In genomic region chr1:176999011-176999410, GRCm38 (mm10) we compare ENCODE assay signal across 9 mouse cellular contexts.
DNase-seq lines count a peak whose midpoint lies in the region; ATAC-seq and TF ChIP-seq lines count a peak whose summit lies in the region.
"Had no signal": no experiment of that assay in that cellular context is flagged by ENCODE, and none has a peak within 500 bp of the region (broad histone marks: within the 10 kb centered on the region; RNA-seq: fewer than 3 reads in every experiment).

No protein-coding gene starts in this region.

- no peak overlapping the region for H3K4me2 ChIP-seq in embryonic facial prominence, embryonic 14.5 days (ENCODE audit: low read depth, low read length)
- no peak overlapping the region; the same call in 1 of the 2 replicates for H3K4me2 ChIP-seq in limb, embryonic 13.5 days (replicated peaks)

- H3K9me3 ChIP-seq in embryonic facial prominence, embryonic 14.5 days (ENCODE audit: control insufficient read depth, low read length) = no peaks in the 10 kb centered on the region
- no peaks in the 10 kb centered on the region for H3K9me3 ChIP-seq in limb, embryonic 13.5 days

- ATAC-seq in embryonic facial prominence, embryonic 14.5 days (ENCODE audit: low read depth) = no peak; the same call in 1 of the 2 replicates
- ATAC-seq in limb, embryonic 13.5 days (ENCODE audit: low FRiP score, low read depth) = peak; percentile 33; the same call in 1 of the 2 replicates
- ATAC-seq in CD4-positive, CD25-positive, alpha-beta regulatory T cell, adult 4 months = no peak

- peaks cover 37% of the 10 kb centered on the region for H3K4me1 ChIP-seq in embryonic facial prominence, embryonic 14.5 days (ENCODE audit: control insufficient read depth, insufficient read depth, low read length)
- H3K4me1 ChIP-seq in limb, embryonic 13.5 days = peaks cover 49% of the 10 kb centered on the region

- 31% methylated on average over 6 of the region's 6 CpGs for WGBS in embryonic facial prominence, embryonic 14.5 days
- 14% methylated on average over 6 of the region's 6 CpGs for WGBS in limb, embryonic 13.5 days

- H3K27me3 ChIP-seq in embryonic facial prominence, embryonic 14.5 days (replicated peaks; ENCODE audit: control insufficient read depth, insufficient read depth, low read length) = peaks cover 3% of the 10 kb centered on the region; the same call in 1 of the 2 replicates
- H3K27me3 ChIP-seq in limb, embryonic 13.5 days = peaks cover 14% of the 10 kb centered on the region

- no peaks in the 10 kb centered on the region for H3K36me3 ChIP-seq in embryonic facial prominence, embryonic 14.5 days (ENCODE audit: control insufficient read depth, insufficient read depth, low read length)
- no peaks in the 10 kb centered on the region for H3K36me3 ChIP-seq in limb, embryonic 13.5 days

- peak; percentile 53 to 67 for DNase-seq in layer of hippocampus, adult 2 months (ENCODE audit: low spot score in 2 of 2)
- no peak for DNase-seq in layer of hippocampus, adult 8-10 months (ENCODE audit: low spot score in 2 of 2)
- peak; percentile 74 for DNase-seq in embryonic facial prominence, embryonic 14.5 days (ENCODE audit: low spot score)
- DNase-seq in retina, postnatal 1 day = peak; percentile 61
- DNase-seq in urinary bladder, postnatal 14 days (ENCODE audit: low spot score) = no peak
- DNase-seq in left cerebral cortex, adult 8-10 months (ENCODE audit: low spot score in 2 of 2) = no peak

- no peak overlapping the region for H3K9ac ChIP-seq in embryonic facial prominence, embryonic 14.5 days (ENCODE audit: low read depth, low read length)
- H3K9ac ChIP-seq in limb, embryonic 13.5 days = no peak overlapping the region

- TF ChIP-seq CTCF in layer of hippocampus, adult 2 months (conservative IDR thresholded peaks at IDR 0.05) = peak; percentile 66

- H3K4me3 ChIP-seq in layer of hippocampus, adult 2 months = no peak overlapping the region
- no peak overlapping the region for H3K4me3 ChIP-seq in embryonic facial prominence, embryonic 14.5 days (ENCODE audit: low read depth, low read length)
- H3K4me3 ChIP-seq in limb, embryonic 13.5 days = no peak overlapping the region
- H3K4me3 ChIP-seq: myocyte had no signal

- H3K27ac ChIP-seq in layer of hippocampus, adult 2 months = peak overlapping the region; percentile 88
- H3K27ac ChIP-seq in embryonic facial prominence, embryonic 14.5 days (replicated peaks; ENCODE audit: low read depth, low read length) = no peak overlapping the region
- no peak overlapping the region for H3K27ac ChIP-seq in limb, embryonic 13.5 days

Comparison
In these comparisons a context has a peak if more than half of its experiments do, and no peak if none do; other contexts are left out.
1. DNase-seq: peak in layer of hippocampus, adult 2 months (2 of 2), embryonic facial prominence, embryonic 14.5 days (single experiment) and retina, postnatal 1 day (single experiment); none in layer of hippocampus, adult 8-10 months (0 of 2), urinary bladder, postnatal 14 days (single experiment) and left cerebral cortex, adult 8-10 months (0 of 2).